Mouse (Mus musculus): ENCODE measurements around the gene Afdn.
"Not testable (repeated sequence)": the region's sequence is repeated elsewhere in the genome, so short reads cannot be mapped to it uniquely, and the experiment has no call there.

Afdn gene

DNA sequence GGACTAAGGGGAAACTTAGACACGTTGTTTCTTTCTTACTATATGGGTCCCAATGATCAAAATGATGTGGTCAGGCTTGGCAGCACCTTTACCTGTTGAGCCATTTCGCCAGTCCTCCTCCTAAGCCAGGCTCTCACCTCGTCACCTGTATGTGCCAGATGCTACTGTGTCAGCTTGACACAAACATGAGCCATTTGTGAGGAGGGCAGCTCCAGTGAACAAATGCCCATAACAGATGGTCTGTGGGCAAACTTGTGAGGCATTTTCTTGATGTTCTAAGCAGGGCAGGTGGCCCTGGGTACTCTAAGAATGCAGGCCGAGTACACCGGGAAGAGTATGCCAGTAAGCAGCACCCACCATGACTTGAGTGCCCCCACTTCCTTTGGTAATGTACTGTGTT, 21.6 kb downstream of the Afdn start:
- no peak for DNase-seq

DNA sequence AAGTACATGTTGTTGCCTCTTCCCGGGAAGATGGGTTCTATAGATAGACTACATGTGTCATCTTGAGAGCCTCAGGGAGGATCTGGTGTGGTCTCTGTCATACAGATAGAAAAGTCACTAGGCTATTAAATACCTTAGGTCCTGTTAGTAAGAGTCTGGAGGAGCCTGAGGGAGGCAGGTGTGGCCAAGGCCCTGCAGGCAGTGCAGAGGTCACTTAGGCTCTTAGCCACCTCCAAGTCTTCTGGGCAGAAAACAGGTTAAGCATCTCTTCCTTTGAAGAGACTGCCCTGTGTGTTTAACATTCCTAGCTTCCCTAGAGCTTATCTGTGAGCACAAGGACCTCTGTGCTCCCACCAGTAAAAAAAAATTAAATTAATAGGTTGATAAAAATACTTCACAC, 23.1 kb downstream of the Afdn start:
- DNase-seq: no peak

DNA sequence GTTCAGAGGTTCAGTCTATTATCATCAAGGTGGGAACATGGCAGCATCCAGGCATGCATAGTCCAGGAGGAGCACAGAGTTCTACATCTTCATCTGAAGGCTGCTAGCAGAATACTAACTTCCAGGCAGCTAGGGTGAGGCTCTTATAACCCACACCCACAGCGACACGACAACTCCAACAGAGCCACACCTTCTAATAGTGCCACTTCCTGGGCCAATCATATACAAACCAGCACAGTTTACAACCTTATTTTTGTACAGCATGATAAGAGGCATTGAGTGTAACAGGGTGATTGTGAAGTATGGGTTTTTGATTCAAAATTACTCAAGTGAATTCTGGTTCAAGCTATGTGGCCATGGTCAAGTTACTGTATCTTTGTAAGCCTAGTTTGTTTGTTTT, 29.7 kb downstream of the Afdn start:
- DNase-seq: not testable (repeated sequence)

DNA sequence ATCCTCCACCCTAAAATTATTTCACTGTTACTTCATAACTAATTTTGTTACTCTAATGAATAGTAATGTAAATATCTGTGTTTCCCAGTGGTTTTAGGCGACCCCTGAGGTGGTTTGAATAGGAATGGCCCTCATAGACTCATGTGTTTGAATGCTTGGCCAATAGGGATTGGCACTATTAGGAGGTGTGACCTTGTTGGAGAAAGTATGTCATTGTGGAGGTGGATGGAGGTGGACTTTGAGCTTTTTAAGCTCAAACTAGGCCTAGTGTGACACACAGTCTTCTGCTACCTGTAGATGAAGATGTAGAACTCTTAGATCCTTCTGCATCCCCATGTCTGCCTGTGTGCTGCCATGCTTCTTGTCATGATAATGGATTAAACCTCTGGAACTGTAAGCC, 37.4 kb downstream of the Afdn start:
- no peak for DNase-seq

DNA sequence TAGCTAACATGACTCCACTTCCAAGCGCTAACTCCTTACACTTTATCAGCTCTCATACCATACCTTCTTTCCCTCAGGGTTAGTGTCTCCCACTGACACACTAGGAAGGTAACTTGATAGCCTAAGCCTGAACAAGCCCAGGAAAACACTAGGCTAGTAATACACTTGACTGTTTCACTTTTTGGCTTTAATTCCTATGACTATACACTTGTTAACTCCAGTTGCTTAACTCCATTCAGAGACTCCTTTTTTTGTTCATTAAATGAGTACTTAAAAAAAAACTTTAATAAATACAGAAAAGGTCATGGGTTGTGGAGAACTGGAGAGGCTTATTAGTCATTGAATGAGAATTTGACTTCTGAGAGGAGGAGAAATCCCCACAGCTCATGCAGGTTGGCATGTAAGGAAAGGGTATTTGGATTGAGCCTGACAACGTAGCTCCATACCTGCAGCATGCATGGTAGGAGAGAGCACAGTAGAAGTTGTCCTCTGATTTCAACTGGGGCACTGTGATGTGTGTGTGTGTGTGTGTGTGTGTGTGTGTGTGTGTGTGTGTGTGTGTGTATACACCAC, 42.6 kb downstream of the Afdn start:
- DNase-seq: no peak

- DNase-seq: no peak
Measured at GRCm38 (mm10) chr17:13806016-13806415, 45.7 kb downstream of the Afdn start.

GRCm38 (mm10) chr17:13817789-13818188, 57.5 kb downstream of the Afdn start:
- no peak for DNase-seq

DNA sequence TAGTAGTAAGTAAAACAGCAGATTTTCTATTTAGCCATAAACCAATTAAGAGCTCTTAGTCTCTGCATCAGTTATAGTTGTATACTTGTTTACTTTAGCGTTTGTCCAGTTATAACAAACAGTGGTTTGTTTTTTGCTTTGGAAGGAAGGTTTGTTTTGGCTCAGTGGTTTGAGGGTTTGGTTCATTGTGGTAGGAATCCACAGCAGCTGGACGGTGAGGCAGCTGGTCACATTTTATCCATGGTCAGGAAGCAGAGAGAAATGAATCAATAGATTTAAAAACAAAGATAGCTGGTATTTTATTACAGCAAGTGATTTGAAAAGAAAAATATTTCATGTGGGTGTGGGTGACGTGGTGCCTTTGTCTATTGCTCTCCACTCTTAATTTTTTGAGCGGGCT, 59.0 kb downstream of the Afdn start:
- DNase-seq: no peak

- peak; percentile 35 for DNase-seq
Measured at GRCm38 (mm10) chr17:13820676-13821075, 60.3 kb downstream of the Afdn start.

DNA sequence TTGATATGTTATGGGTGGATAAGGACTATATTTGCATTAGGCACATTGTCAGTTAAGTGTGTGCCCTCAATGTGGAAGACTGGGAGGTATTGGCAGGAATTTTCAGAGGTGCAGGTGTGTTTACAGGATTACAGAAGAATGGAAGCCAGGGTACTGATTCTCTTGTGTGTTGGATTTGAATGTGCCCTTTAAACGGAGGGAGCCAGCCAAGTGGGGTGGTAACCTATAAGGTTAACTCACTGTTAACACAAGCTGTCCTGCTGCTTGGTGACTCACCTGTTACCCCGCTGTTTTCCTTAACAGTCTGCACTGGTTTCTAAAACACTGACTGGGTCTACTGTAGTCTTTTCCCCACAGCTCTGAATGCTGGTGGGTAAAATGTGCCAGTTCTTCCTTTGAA, 65.1 kb downstream of the Afdn start:
- DNase-seq: no peak

GRCm38 (mm10) chr17:13830234-13830633, 69.9 kb downstream of the Afdn start:
- no peak for DNase-seq

DNA sequence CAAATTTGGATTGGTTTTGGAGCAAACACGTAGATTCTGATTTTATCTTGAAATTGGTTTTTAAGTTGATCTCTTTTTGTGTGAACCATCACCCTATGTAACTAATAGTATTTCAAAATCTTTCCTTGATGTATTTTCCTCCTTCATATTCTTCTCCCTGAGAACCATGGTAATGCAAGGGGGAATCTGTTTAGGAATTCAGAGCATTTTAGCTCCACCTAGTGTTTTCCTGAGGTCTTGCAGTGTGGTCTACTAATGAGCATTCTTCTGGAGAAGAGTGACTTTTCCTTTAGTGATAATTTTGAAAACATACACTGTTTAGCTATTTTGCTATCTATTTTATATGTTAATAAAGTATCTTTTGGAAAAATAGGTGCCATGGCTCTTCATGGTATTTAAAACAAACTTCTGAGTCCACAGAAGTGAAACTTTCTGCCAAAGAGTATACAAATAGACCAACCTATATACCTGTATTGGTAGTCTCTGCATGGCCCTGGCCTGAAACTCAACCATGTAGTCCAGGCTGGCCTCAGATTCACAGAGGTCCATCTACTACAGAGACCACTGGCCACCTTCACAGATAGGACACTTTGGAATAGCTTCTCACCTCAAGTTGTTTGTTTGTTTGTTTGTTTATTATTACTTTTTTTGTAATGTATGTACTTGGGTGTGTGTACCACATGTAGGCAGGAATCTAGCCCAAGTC, 70.5 kb downstream of the Afdn start:
- DNase-seq: peak; percentile 79

GRCm38 (mm10) chr17:13835876-13836275, 75.5 kb downstream of the Afdn start:
- peak; percentile 46 for DNase-seq

GRCm38 (mm10) chr17:13850175-13850574, 89.8 kb downstream of the Afdn start:
- DNase-seq: peak; percentile 34

DNA sequence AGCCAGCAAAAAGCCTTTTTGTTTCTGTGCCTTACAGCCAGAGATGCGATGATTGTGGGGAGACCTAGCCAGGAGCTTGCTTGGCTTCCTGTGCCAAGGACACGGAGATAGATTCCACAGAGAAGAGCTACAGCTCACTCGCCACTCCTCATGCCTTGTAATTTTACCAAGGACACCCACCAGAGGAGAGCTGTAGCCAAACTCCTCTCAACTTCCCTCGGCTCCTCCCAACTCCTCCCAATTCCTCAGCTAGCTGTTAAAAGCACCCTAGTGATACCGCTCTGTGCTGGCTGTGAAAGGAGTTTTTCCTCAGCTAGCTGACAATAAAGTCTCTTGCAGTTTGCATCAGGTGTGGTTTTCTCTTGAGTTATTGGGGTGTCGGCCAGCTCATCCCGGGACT, 93.5 kb downstream of the Afdn start:
- not testable (repeated sequence) for DNase-seq

DNA sequence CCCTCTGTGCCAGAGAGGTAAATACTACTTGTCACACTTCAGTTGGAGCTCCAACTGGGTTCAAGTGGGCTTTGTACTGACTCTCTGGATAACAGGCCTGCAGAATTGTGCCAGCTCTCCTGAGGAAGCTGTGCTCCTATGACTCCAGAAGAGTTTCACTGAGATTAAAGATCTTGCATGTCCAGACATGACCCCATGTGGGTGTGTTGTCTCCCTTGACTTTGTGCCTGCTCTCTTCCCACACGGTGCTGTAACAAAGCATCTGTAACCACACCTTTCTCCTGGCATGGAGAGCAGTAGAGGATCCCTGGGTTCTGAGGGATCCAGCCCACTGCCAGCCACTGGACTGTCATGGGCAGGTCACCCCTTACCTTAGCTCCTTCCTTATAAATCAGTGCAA, 95.1 kb downstream of the Afdn start:
- no peak for DNase-seq

DNA sequence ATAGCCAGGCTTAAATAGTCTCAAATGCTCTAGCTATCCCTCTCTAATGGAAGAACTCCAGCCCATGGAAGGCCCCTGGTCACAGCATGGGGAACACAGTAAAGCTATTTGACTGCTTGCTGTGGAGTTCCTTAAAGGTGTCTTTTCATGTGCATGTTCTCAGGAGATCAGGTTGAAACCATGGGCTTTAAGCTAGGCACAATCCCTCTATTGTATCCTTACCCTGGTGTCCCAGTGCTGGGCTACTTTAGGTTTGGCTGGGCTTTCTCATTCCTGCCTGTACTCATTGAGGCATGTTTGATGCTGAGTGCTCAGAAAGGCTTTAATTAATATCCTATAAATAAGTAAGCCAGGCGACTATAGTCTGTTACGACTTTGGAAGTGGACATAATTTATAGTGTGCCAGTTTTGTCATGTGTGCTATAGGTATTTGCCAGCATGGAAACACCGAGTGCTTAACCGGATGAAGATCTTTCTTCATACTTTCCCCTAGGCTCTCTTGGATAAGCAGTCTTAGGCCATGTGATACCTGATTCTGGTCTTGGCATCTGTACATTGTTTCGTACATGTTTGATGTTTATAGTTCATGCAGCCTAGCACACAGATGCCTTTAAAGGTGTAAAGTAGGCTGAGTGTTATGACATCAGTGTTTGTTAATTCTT, 96.2 kb downstream of the Afdn start:
- no peak for DNase-seq

DNA sequence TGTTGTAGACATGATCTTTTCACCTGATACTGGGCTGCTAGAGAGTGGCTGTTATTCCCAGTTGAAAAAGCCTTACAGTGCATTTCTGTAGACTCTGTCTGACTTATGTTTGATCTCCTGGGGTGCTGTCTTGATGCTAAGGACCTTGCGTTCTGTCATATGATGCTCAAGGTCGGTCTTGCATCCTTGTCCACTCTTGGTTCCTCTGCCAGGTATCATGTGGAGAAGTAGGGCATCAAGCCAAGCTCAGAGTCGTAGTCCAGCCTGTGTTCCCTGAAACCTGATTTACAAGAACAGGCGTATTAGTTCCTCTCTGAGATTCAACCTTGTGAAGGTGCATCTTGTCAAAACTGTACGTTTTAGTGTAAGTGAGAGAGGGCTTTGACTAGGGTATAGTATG, 105.0 kb downstream of the Afdn start:
- peak; percentile 50 for DNase-seq

- DNase-seq: peak; percentile 26
Measured at GRCm38 (mm10) chr17:13866951-13867351, 106.6 kb downstream of the Afdn start.

GRCm38 (mm10) chr17:13867475-13867874, 107.1 kb downstream of the Afdn start:
- peak; percentile 74 for DNase-seq

GRCm38 (mm10) chr17:13870236-13870635, 109.9 kb downstream of the Afdn start:
- DNase-seq: no peak

DNA sequence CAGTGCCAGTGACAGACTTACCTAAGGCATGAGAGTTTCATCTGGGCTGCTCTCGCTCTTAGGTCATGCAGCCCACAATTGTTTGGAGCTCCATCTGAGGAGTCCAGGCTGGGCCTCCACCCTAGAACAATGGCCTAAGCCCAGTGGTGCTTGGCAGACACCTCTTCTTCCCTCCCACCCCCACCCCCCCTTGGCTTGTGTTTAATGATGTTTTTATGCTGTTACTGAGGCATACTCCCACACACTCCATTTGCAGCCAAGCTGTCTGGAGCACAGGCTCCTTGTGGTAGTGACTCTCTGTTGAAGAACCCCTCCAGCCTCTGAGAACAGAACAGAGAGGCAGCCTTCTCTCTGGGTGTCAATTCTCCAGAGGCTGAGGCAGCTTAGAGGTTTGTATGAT, 113.9 kb downstream of the Afdn start:
- DNase-seq: no peak

GRCm38 (mm10) chr17:13877460-13877859, 117.1 kb downstream of the Afdn start:
- DNase-seq: peak; percentile 60

DNA sequence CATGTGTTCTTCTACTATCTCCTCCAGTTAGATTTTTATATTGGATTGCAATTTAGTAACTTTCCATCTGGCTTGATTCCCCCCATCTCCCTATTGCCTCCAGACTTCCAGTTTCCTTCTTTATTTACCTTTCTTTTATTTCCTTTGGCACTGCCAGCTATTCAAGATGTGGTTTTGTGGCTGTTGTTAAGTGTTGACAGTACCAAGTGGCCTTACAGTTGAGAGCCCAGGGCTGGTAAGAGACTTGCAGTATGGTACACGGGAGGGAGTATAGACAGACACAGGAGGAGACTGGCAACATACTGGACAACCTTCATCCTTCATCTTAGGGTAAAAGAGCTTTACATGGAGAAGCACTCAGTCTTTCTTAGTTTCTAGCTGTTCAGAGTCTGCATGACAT, 119.4 kb downstream of the Afdn start:
- DNase-seq: no peak

- DNase-seq: no peak
Measured at GRCm38 (mm10) chr17:13883540-13883939, 123.2 kb downstream of the Afdn start.

All from kidney, adult 9 months (tissue).